ENCODE assay signal across 11 mouse cellular contexts in the genomic region with DNA sequence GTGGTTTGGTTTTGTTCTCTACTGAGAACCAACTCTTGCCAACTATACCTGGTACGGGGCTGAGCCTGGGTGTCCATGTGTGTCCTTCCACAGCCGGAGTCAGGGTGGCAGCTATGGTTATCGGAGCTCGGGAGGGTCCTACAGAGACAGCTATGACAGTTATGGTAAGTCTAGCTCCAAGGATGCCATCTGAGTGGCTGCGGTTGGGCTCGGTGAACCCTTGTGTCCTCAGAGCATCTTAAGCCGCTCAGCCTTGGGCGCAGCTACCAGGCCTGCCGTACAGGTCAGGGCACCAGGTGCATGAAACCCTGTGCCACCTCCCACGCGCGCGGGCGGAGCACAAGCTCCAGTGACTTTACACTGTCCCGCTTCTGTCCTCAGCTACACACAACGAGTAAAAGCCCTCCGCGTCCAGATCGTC. TPM values are rescaled to one million over a fixed set of nuclear protein-coding genes. Genes with fewer than 3 reads are reported as not detected.
DNase-seq lines count a peak whose midpoint lies in the region; ATAC-seq and TF ChIP-seq lines count a peak whose summit lies in the region.
"Had no signal": no experiment of that assay in that cellular context is flagged by ENCODE, and none has a peak within 500 bp of the region (broad histone marks: within the 10 kb centered on the region; RNA-seq: fewer than 3 reads in every experiment).

No protein-coding gene starts in this region.

- H3K36me3 ChIP-seq in intestine, embryonic 16.5 days (ENCODE audit: control insufficient read depth, insufficient read depth, low read length), result peaks cover 20% of the 10 kb centered on the region
- peaks cover 34% of the 10 kb centered on the region for H3K36me3 ChIP-seq in intestine, postnatal 0 days (ENCODE audit: control insufficient read depth, insufficient read depth)
- H3K36me3 ChIP-seq in myocyte (ENCODE audit: control insufficient read depth, insufficient read depth), result peaks cover 6% of the 10 kb centered on the region

- no peaks in the 10 kb centered on the region for H3K9me3 ChIP-seq in intestine, embryonic 16.5 days (ENCODE audit: control insufficient read depth, low read length)
- H3K9me3 ChIP-seq in intestine, postnatal 0 days (ENCODE audit: control insufficient read depth), result no peaks in the 10 kb centered on the region
- H3K9me3 ChIP-seq: liver, embryonic 15.5 days had no signal

- H3K27me3 ChIP-seq in intestine, embryonic 16.5 days (replicated peaks; ENCODE audit: control insufficient read depth, insufficient read depth, low read length), result no peaks in the 10 kb centered on the region
- no peaks in the 10 kb centered on the region for H3K27me3 ChIP-seq in intestine, postnatal 0 days (replicated peaks; ENCODE audit: control insufficient read depth, insufficient read depth, low read length)
- no peaks in the 10 kb centered on the region for H3K27me3 ChIP-seq in myocyte (ENCODE audit: control insufficient read depth, insufficient read depth, insufficient read length)
- H3K27me3 ChIP-seq: liver, embryonic 15.5 days had no signal

- 95% methylated on average over 19 of the region's 19 CpGs for WGBS in intestine, embryonic 16.5 days
- WGBS in intestine, postnatal 0 days, result 93% methylated on average over 19 of the region's 19 CpGs

- peak; percentile 65 for DNase-seq in cerebellum, adult 11-12 months
- DNase-seq in cerebellum, postnatal 4 days (ENCODE audit: low spot score in 2 of 2), result no peak
- DNase-seq in right cerebral cortex, postnatal 14 days, result peak; percentile 23
- no peak for DNase-seq in right cerebral cortex, postnatal 36 days (ENCODE audit: low spot score in 2 of 2)
- DNase-seq in gastrocnemius, adult 2 months, result no peak
- DNase-seq: adrenal gland, postnatal 14 days had no signal

- H3K9ac ChIP-seq in intestine, embryonic 16.5 days (ENCODE audit: low read depth, low read length), result 0 out of 2 replicates have a peak overlapping the region, but pooled peaks have one; percentile 24
- no peak overlapping the region for H3K9ac ChIP-seq in intestine, postnatal 0 days (ENCODE audit: low read depth, low read length)
- H3K9ac ChIP-seq: liver, embryonic 15.5 days had no signal

- no peak overlapping the region for H3K27ac ChIP-seq in intestine, embryonic 16.5 days (ENCODE audit: low read length)
- H3K27ac ChIP-seq in intestine, postnatal 0 days (ENCODE audit: low read depth, low read length), result no peak overlapping the region
- H3K27ac ChIP-seq in gastrocnemius, adult 2 months, result no peak overlapping the region
- H3K27ac ChIP-seq: liver, embryonic 15.5 days had no signal

- peaks cover 35% of the 10 kb centered on the region for H3K4me1 ChIP-seq in intestine, embryonic 16.5 days (ENCODE audit: control insufficient read depth, insufficient read depth, low read length)
- H3K4me1 ChIP-seq in intestine, postnatal 0 days (replicated peaks; ENCODE audit: control insufficient read depth, insufficient read depth, low read length), result peaks cover 3% of the 10 kb centered on the region; the same call in 1 of the 2 replicates

- peak; percentile 19 for TF ChIP-seq POLR2A in myocyte (IDR thresholded peaks at IDR 0.05; ENCODE audit: insufficient read length, low read depth)

- no peak overlapping the region for H3K4me2 ChIP-seq in intestine, embryonic 16.5 days (ENCODE audit: low read depth, low read length)
- no peak overlapping the region for H3K4me2 ChIP-seq in intestine, postnatal 0 days (replicated peaks; ENCODE audit: low read depth)
- H3K4me2 ChIP-seq in myocyte (ENCODE audit: low read depth), result no peak overlapping the region
- H3K4me2 ChIP-seq: liver, embryonic 15.5 days had no signal

- TF ChIP-seq CTCF in intestine, postnatal 0 days (IDR thresholded peaks at IDR 0.05; ENCODE audit: low read depth), result no peak
- TF ChIP-seq CTCF in gastrocnemius, adult 2 months (IDR thresholded peaks at IDR 0.05), result no peak

- ATAC-seq in intestine, embryonic 16.5 days, result no peak
- no peak for ATAC-seq in intestine, postnatal 0 days

- intact Hi-C loops in gastrocnemius, adult 2 months (cut with DNase I), result no loop called here

- H3ac ChIP-seq in myocyte (ENCODE audit: control insufficient read depth, insufficient read length), result no peak overlapping the region

- H3K4me3 ChIP-seq in intestine, embryonic 16.5 days (ENCODE audit: low read length), result no peak overlapping the region
- H3K4me3 ChIP-seq in intestine, postnatal 0 days (ENCODE audit: low read depth, low read length), result no peak overlapping the region
- H3K4me3 ChIP-seq in myocyte, result no peak overlapping the region
- H3K4me3 ChIP-seq in gastrocnemius, adult 2 months, result no peak overlapping the region
- H3K4me3 ChIP-seq: erythroblast, embryonic 14.5 days; liver, embryonic 15.5 days had no signal

- peaks cover 20% of the 10 kb centered on the region for H3K79me2 ChIP-seq in myocyte (ENCODE audit: control insufficient read depth, insufficient read depth)

TF ChIP-seq in myocyte, 11 proteins besides CTCF, POLR2A, EP300 and RAD21:
- TF ChIP-seq REST (IDR thresholded peaks at IDR 0.05; ENCODE audit: insufficient read depth, insufficient read length), result no peak

RNA-seq across cellular contexts. Expression of gene 1600002K03Rik, which starts 2.1 kb away (rescaled TPM):
- polyA plus RNA-seq in intestine, embryonic 16.5 days (2015; fragmentation: Nextera tagmentation; extraction: Ambion mirVana), result 23.6 TPM in 2 replicates
- 12.7 and 13.9 TPM in 2 replicates for polyA plus RNA-seq in intestine, postnatal 0 days (2015; fragmentation: Nextera tagmentation; extraction: Ambion mirVana)
- 23.5 TPM for polyA plus RNA-seq in myocyte (2012; fragmentation: generic; extraction: Trizol)
- 1 to 10 TPM; 6.6 to 7.1 TPM for total RNA-seq in gastrocnemius, adult 2 months (2021)

RNA-seq across cellular contexts. Expression of gene Cirbp, which starts 4.8 kb away (rescaled TPM):
- 53.2 and 62.6 TPM in 2 replicates for polyA plus RNA-seq in intestine, embryonic 16.5 days (2015; fragmentation: Nextera tagmentation; extraction: Ambion mirVana)
- 222 and 228 TPM in 2 replicates for polyA plus RNA-seq in intestine, postnatal 0 days (2015; fragmentation: Nextera tagmentation; extraction: Ambion mirVana)
- 54.2 TPM for polyA plus RNA-seq in myocyte (2012; fragmentation: generic; extraction: Trizol)
- 10 to 100 TPM; 22.1 to 30.7 TPM for total RNA-seq in gastrocnemius, adult 2 months (2021)

RNA-seq across cellular contexts. Expression of gene Efna2, which starts 8.7 kb away (rescaled TPM):
- polyA plus RNA-seq in intestine, embryonic 16.5 days (2015; fragmentation: Nextera tagmentation; extraction: Ambion mirVana), result 7.4 and 8.1 TPM in 2 replicates
- 3.5 and 3.8 TPM in 2 replicates for polyA plus RNA-seq in intestine, postnatal 0 days (2015; fragmentation: Nextera tagmentation; extraction: Ambion mirVana)
- polyA plus RNA-seq in myocyte (2012; fragmentation: generic; extraction: Trizol), result 3.6 TPM
- total RNA-seq in gastrocnemius, adult 2 months (2021), result under 1 TPM; 0.23 to 0.73 TPM

RNA-seq across cellular contexts. Expression of gene Midn, which starts 22.5 kb away (rescaled TPM):
- polyA plus RNA-seq in intestine, embryonic 16.5 days (2015; fragmentation: Nextera tagmentation; extraction: Ambion mirVana), result 8.8 and 10.3 TPM in 2 replicates
- 18.1 and 19.5 TPM in 2 replicates for polyA plus RNA-seq in intestine, postnatal 0 days (2015; fragmentation: Nextera tagmentation; extraction: Ambion mirVana)
- polyA plus RNA-seq in myocyte (2012; fragmentation: generic; extraction: Trizol), result 131 TPM
- 10 to 100 TPM; 34.3 to 39.8 TPM for total RNA-seq in gastrocnemius, adult 2 months (2021)

RNA-seq across cellular contexts. Expression of gene Cbarp, which starts 30.0 kb away (rescaled TPM):
- 5.1 TPM in 2 replicates for polyA plus RNA-seq in intestine, embryonic 16.5 days (2015; fragmentation: Nextera tagmentation; extraction: Ambion mirVana)
- 2.1 and 2.7 TPM in 2 replicates for polyA plus RNA-seq in intestine, postnatal 0 days (2015; fragmentation: Nextera tagmentation; extraction: Ambion mirVana)
- 10.0 TPM for polyA plus RNA-seq in myocyte (2012; fragmentation: generic; extraction: Trizol)
- total RNA-seq in gastrocnemius, adult 2 months (2021), result 1 to 10 TPM; 1.8 to 2.3 TPM

Comparison
In these comparisons a context has a peak if more than half of its experiments do, and no peak if none do; other contexts are left out.
1. DNase-seq: peak in cerebellum, adult 11-12 months (single experiment) and right cerebral cortex, postnatal 14 days (single experiment); none in cerebellum, postnatal 4 days (0 of 2), right cerebral cortex, postnatal 36 days (0 of 2) and gastrocnemius, adult 2 months (single experiment).